In the genomic region with DNA sequence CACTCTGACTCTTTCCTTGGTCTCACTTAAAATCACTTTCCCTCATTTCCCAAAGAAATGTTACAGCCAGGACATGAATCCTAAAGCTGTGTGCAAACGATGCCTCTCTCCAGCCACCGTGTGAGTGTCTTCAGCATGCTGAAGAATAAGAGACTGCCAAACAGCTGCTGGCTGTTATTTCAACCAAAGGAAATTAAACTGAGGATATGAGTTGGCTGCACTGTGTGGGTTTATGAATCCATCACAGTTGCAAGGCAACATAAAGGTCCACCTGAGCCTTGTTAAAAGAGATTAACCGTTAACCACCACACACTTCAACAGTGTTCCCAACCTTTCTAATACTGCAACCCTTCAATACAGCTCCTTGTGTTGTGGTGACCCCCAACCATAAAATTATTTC, we compare ENCODE assay signal across 16 mouse cellular contexts. TPM values are rescaled to one million over a fixed set of nuclear protein-coding genes. Genes with fewer than 3 reads are reported as not detected.
A peak's percentile ranks its signal among the peaks of the same experiment; 100 is the strongest.
DNase-seq lines count a peak whose midpoint lies in the region; ATAC-seq and TF ChIP-seq lines count a peak whose summit lies in the region.
"Had no signal": no experiment of that assay in that cellular context is flagged by ENCODE, and none has a peak within 500 bp of the region (broad histone marks: within the 10 kb centered on the region; RNA-seq: fewer than 3 reads in every experiment).

No protein-coding gene starts in this region.

- H3K9ac ChIP-seq in forebrain, embryonic 15.5 days (replicated peaks), result no peak overlapping the region
- peak overlapping the region; percentile 20; the same call in 1 of the 2 replicates for H3K9ac ChIP-seq in hindbrain, embryonic 15.5 days
- no peak overlapping the region for H3K9ac ChIP-seq in hindbrain, embryonic 13.5 days
- H3K9ac ChIP-seq in midbrain, postnatal 0 days (replicated peaks; ENCODE audit: low read length, poor library complexity, severe bottlenecking), result no peak overlapping the region
- H3K9ac ChIP-seq in midbrain, embryonic 11.5 days (ENCODE audit: low read length), result no peak overlapping the region
- H3K9ac ChIP-seq in stomach, embryonic 16.5 days (ENCODE audit: low read length), result peak overlapping the region; percentile 27; the same call in 1 of the 2 replicates
- H3K9ac ChIP-seq: liver, embryonic 12.5 days had no signal

- WGBS in forebrain, embryonic 10.5 days, result 75% methylated on average over 3 of the region's 3 CpGs
- WGBS in forebrain, embryonic 15.5 days, result 36% methylated on average over 3 of the region's 3 CpGs
- WGBS in hindbrain, embryonic 15.5 days, result 40% methylated on average over 3 of the region's 3 CpGs
- 57% methylated on average over 3 of the region's 3 CpGs for WGBS in hindbrain, embryonic 13.5 days
- WGBS in midbrain, postnatal 0 days, result 38% methylated on average over 3 of the region's 3 CpGs
- WGBS in midbrain, embryonic 11.5 days, result 63% methylated on average over 3 of the region's 3 CpGs
- 13% methylated on average over 3 of the region's 3 CpGs for WGBS in stomach, embryonic 16.5 days

- peaks cover 95% of the 10 kb centered on the region for H3K4me1 ChIP-seq in forebrain, embryonic 10.5 days
- H3K4me1 ChIP-seq in forebrain, embryonic 15.5 days, result peaks cover 52% of the 10 kb centered on the region
- H3K4me1 ChIP-seq in hindbrain, embryonic 15.5 days (replicated peaks), result peaks cover 55% of the 10 kb centered on the region
- H3K4me1 ChIP-seq in hindbrain, embryonic 13.5 days (replicated peaks), result peaks cover 72% of the 10 kb centered on the region
- H3K4me1 ChIP-seq in midbrain, postnatal 0 days (ENCODE audit: insufficient read depth, low read length), result peaks cover 7% of the 10 kb centered on the region; the same call in 1 of the 2 replicates
- peaks cover 33% of the 10 kb centered on the region for H3K4me1 ChIP-seq in midbrain, embryonic 11.5 days (ENCODE audit: control insufficient read depth, insufficient read depth, low read length)
- peaks cover 81% of the 10 kb centered on the region for H3K4me1 ChIP-seq in stomach, embryonic 16.5 days (ENCODE audit: control insufficient read depth, insufficient read depth, low read length)

- H3K27me3 ChIP-seq in forebrain, embryonic 10.5 days (ENCODE audit: poor library complexity, severe bottlenecking), result no peaks in the 10 kb centered on the region
- H3K27me3 ChIP-seq in forebrain, embryonic 15.5 days, result no peaks in the 10 kb centered on the region
- H3K27me3 ChIP-seq in hindbrain, embryonic 15.5 days, result no peaks in the 10 kb centered on the region
- H3K27me3 ChIP-seq in hindbrain, embryonic 13.5 days, result no peaks in the 10 kb centered on the region
- H3K27me3 ChIP-seq in midbrain, postnatal 0 days (ENCODE audit: insufficient read depth, low read length), result no peaks in the 10 kb centered on the region
- H3K27me3 ChIP-seq in midbrain, embryonic 11.5 days (ENCODE audit: control insufficient read depth, insufficient read depth, low read length), result no peaks in the 10 kb centered on the region
- no peaks in the 10 kb centered on the region for H3K27me3 ChIP-seq in stomach, embryonic 16.5 days (ENCODE audit: control insufficient read depth, insufficient read depth, low read length)

- no peak for DNase-seq in forebrain, embryonic 10.5 days (ENCODE audit: extremely low spot score, low spot score)
- DNase-seq in midbrain, postnatal 0 days (ENCODE audit: low spot score), result no peak
- no peak for DNase-seq in midbrain, embryonic 11.5 days (ENCODE audit: low spot score, missing footprints)
- no peak for DNase-seq in right cerebral cortex, adult 2 months (ENCODE audit: low spot score in 2 of 2)
- DNase-seq: cerebellum, adult 9-11 months; kidney, postnatal 25 days; layer of hippocampus, postnatal 36 days; retina, postnatal 1 day; thymus, postnatal 36 days had no signal

- TF ChIP-seq CTCF in midbrain, postnatal 0 days (IDR thresholded peaks at IDR 0.05), result no peak

- H3K4me2 ChIP-seq in forebrain, embryonic 15.5 days (replicated peaks), result no peak overlapping the region
- peak overlapping the region; percentile 5; the same call in 1 of the 2 replicates for H3K4me2 ChIP-seq in hindbrain, embryonic 15.5 days
- no peak overlapping the region; the same call in 1 of the 2 replicates for H3K4me2 ChIP-seq in hindbrain, embryonic 13.5 days
- peak overlapping the region; percentile 22; the same call in 1 of the 2 replicates for H3K4me2 ChIP-seq in midbrain, postnatal 0 days (ENCODE audit: low read depth, low read length, poor library complexity, severe bottlenecking)
- H3K4me2 ChIP-seq in midbrain, embryonic 11.5 days, result no peak overlapping the region
- H3K4me2 ChIP-seq in stomach, embryonic 16.5 days (ENCODE audit: low read depth, low read length), result peak overlapping the region; percentile 42
- H3K4me2 ChIP-seq: liver, embryonic 12.5 days had no signal

- no peaks in the 10 kb centered on the region for H3K9me3 ChIP-seq in forebrain, embryonic 10.5 days
- H3K9me3 ChIP-seq in forebrain, embryonic 15.5 days, result no peaks in the 10 kb centered on the region
- no peaks in the 10 kb centered on the region for H3K9me3 ChIP-seq in hindbrain, embryonic 15.5 days
- H3K9me3 ChIP-seq in hindbrain, embryonic 13.5 days, result no peaks in the 10 kb centered on the region
- H3K9me3 ChIP-seq in midbrain, postnatal 0 days (ENCODE audit: low read length), result no peaks in the 10 kb centered on the region
- H3K9me3 ChIP-seq in midbrain, embryonic 11.5 days (ENCODE audit: control insufficient read depth, low read length), result no peaks in the 10 kb centered on the region
- H3K9me3 ChIP-seq in stomach, embryonic 16.5 days (replicated peaks; ENCODE audit: control insufficient read depth, low read length), result no peaks in the 10 kb centered on the region
- H3K9me3 ChIP-seq: liver, embryonic 12.5 days; megakaryocyte, embryonic 14.5 days had no signal

- H3K4me3 ChIP-seq in forebrain, embryonic 10.5 days, result no peak overlapping the region
- no peak overlapping the region for H3K4me3 ChIP-seq in forebrain, embryonic 15.5 days
- no peak overlapping the region for H3K4me3 ChIP-seq in hindbrain, embryonic 15.5 days
- no peak overlapping the region for H3K4me3 ChIP-seq in hindbrain, embryonic 13.5 days
- no peak overlapping the region for H3K4me3 ChIP-seq in midbrain, postnatal 0 days (ENCODE audit: low read depth, low read length)
- no peak overlapping the region for H3K4me3 ChIP-seq in midbrain, embryonic 11.5 days (ENCODE audit: low read depth, low read length)
- no peak overlapping the region; the same call in 1 of the 2 replicates for H3K4me3 ChIP-seq in stomach, embryonic 16.5 days (replicated peaks; ENCODE audit: low read length)
- H3K4me3 ChIP-seq: liver, embryonic 12.5 days; megakaryocyte, embryonic 14.5 days had no signal

- peak overlapping the region; percentile 58; the same call in 1 of the 2 replicates for H3K27ac ChIP-seq in forebrain, embryonic 10.5 days
- no peak overlapping the region for H3K27ac ChIP-seq in forebrain, embryonic 15.5 days (replicated peaks)
- H3K27ac ChIP-seq in hindbrain, embryonic 15.5 days (replicated peaks), result no peak overlapping the region
- no peak overlapping the region for H3K27ac ChIP-seq in hindbrain, embryonic 13.5 days
- no peak overlapping the region for H3K27ac ChIP-seq in midbrain, postnatal 0 days (ENCODE audit: low read depth, low read length)
- H3K27ac ChIP-seq in midbrain, embryonic 11.5 days (ENCODE audit: low read depth, low read length), result no peak overlapping the region
- peak overlapping the region; percentile 90 for H3K27ac ChIP-seq in stomach, embryonic 16.5 days (ENCODE audit: low read length)
- H3K27ac ChIP-seq: liver, embryonic 12.5 days had no signal

- ATAC-seq in forebrain, embryonic 15.5 days (replicated peaks), result no peak
- ATAC-seq in hindbrain, embryonic 15.5 days (ENCODE audit: low FRiP score, low read depth), result no peak
- ATAC-seq in hindbrain, embryonic 13.5 days (ENCODE audit: low FRiP score), result no peak
- ATAC-seq in midbrain, postnatal 0 days (ENCODE audit: low FRiP score), result no peak
- ATAC-seq in midbrain, embryonic 11.5 days (ENCODE audit: low FRiP score), result no peak
- ATAC-seq in stomach, embryonic 16.5 days (ENCODE audit: insufficient read depth, low FRiP score), result no peak
- ATAC-seq: activated CD4-positive, CD25-positive, alpha-beta regulatory T cell, adult 4 months; liver, embryonic 12.5 days had no signal

- H3K36me3 ChIP-seq in forebrain, embryonic 10.5 days (replicated peaks), result no peaks in the 10 kb centered on the region
- H3K36me3 ChIP-seq in forebrain, embryonic 15.5 days, result no peaks in the 10 kb centered on the region
- no peaks in the 10 kb centered on the region for H3K36me3 ChIP-seq in hindbrain, embryonic 15.5 days
- no peaks in the 10 kb centered on the region for H3K36me3 ChIP-seq in hindbrain, embryonic 13.5 days
- no peaks in the 10 kb centered on the region for H3K36me3 ChIP-seq in midbrain, postnatal 0 days (ENCODE audit: insufficient read depth, low read length)
- H3K36me3 ChIP-seq in midbrain, embryonic 11.5 days (ENCODE audit: control insufficient read depth, insufficient read depth, low read length), result no peaks in the 10 kb centered on the region
- no peaks in the 10 kb centered on the region for H3K36me3 ChIP-seq in stomach, embryonic 16.5 days (ENCODE audit: control insufficient read depth, insufficient read depth, low read length)
- H3K36me3 ChIP-seq: liver, embryonic 12.5 days had no signal

RNA-seq across cellular contexts. Expression of a gene that starts 22.5 kb away (rescaled TPM):
- 18.8 and 20.6 TPM in 2 replicates for polyA plus RNA-seq in forebrain, embryonic 10.5 days (2016; fragmentation: Nextera tagmentation; extraction: Ambion mirVana)
- polyA plus RNA-seq in forebrain, embryonic 15.5 days (2015; fragmentation: Nextera tagmentation; extraction: Ambion mirVana), result 7.4 and 9.8 TPM in 2 replicates
- 20.6 and 23.8 TPM in 2 replicates for polyA plus RNA-seq in hindbrain, embryonic 15.5 days (2015; fragmentation: Nextera tagmentation; extraction: Ambion mirVana)
- 10.9 and 12.5 TPM in 2 replicates for polyA plus RNA-seq in hindbrain, embryonic 13.5 days (2015; fragmentation: Nextera tagmentation; extraction: Ambion mirVana)
- 76.3 and 90.8 TPM in 2 replicates for total RNA-seq in midbrain, postnatal 0 days (2014; rRNA removed)
- polyA plus RNA-seq in midbrain, postnatal 0 days (2015; fragmentation: Nextera tagmentation; extraction: Ambion mirVana), result 16.6 and 22.6 TPM in 2 replicates
- polyA plus RNA-seq in midbrain, embryonic 11.5 days (2014; fragmentation: Nextera tagmentation; extraction: Ambion mirVana), result 15.9 and 17.4 TPM in 2 replicates
- 18.3 and 24.0 TPM in 2 replicates for polyA plus RNA-seq in stomach, embryonic 16.5 days (2015; fragmentation: Nextera tagmentation; extraction: Ambion mirVana)

Comparison
In these comparisons a context has a peak if more than half of its experiments do, and no peak if none do; other contexts are left out.
1. H3K27ac ChIP-seq: peak in forebrain, embryonic 10.5 days (single experiment) and stomach, embryonic 16.5 days (single experiment); none in forebrain, embryonic 15.5 days (single experiment), hindbrain, embryonic 15.5 days (single experiment), hindbrain, embryonic 13.5 days (single experiment), midbrain, postnatal 0 days (single experiment) and midbrain, embryonic 11.5 days (single experiment).
2. H3K4me2 ChIP-seq: peak in hindbrain, embryonic 15.5 days (single experiment), midbrain, postnatal 0 days (single experiment) and stomach, embryonic 16.5 days (single experiment); none in forebrain, embryonic 15.5 days (single experiment), hindbrain, embryonic 13.5 days (single experiment) and midbrain, embryonic 11.5 days (single experiment).
3. H3K9ac ChIP-seq: peak in hindbrain, embryonic 15.5 days (single experiment) and stomach, embryonic 16.5 days (single experiment); none in forebrain, embryonic 15.5 days (single experiment), hindbrain, embryonic 13.5 days (single experiment), midbrain, postnatal 0 days (single experiment) and midbrain, embryonic 11.5 days (single experiment).